12 mouse cellular contexts compared by ENCODE assay signal in genomic region chr15:80175316-80175715, GRCm38 (mm10). TPM values are rescaled to one million over a fixed set of nuclear protein-coding genes. Genes with fewer than 3 reads are reported as not detected.
A peak's percentile ranks its signal among the peaks of the same experiment; 100 is the strongest.
DNase-seq lines count a peak whose midpoint lies in the region; ATAC-seq and TF ChIP-seq lines count a peak whose summit lies in the region.
"Had no signal": no experiment of that assay in that cellular context is flagged by ENCODE, and none has a peak within 500 bp of the region (broad histone marks: within the 10 kb centered on the region; RNA-seq: fewer than 3 reads in every experiment).

No protein-coding gene starts in this region.

- 0 out of 2 replicates have a peak overlapping the region, but pooled peaks have one; percentile 96 for H3K9ac ChIP-seq in forebrain, postnatal 0 days

- TF ChIP-seq CTCF in forebrain, postnatal 0 days (IDR thresholded peaks at IDR 0.05; ENCODE audit: low read depth): no peak

- peak; percentile 73 for DNase-seq in brain, adult 2 months (ENCODE audit: low read depth, low spot score)
- DNase-seq in cerebellum, adult 9-10 months: peak; percentile 84
- DNase-seq in forebrain, postnatal 0 days: no peak
- DNase-seq in midbrain, embryonic 10.5 days (ENCODE audit: low spot score): no peak
- no peak for DNase-seq in embryo, embryonic 9.5 days (ENCODE audit: extremely low spot score)
- no peak for DNase-seq in ovary, postnatal 10 days (ENCODE audit: low spot score)
- no peak for DNase-seq in gastrocnemius, postnatal 36 days
- no peak for DNase-seq in adrenal gland, postnatal 14 days
- DNase-seq: kidney, adult 2 months; lung, postnatal 10 days; thymus, postnatal 14 days had no signal

- H3K9me3 ChIP-seq in forebrain, postnatal 0 days (ENCODE audit: low read length): no peaks in the 10 kb centered on the region
- H3K9me3 ChIP-seq in midbrain, embryonic 10.5 days (replicated peaks): no peaks in the 10 kb centered on the region

- peak overlapping the region; percentile 95 for H3K4me3 ChIP-seq in forebrain, postnatal 0 days (ENCODE audit: low read depth, low read length)
- H3K4me3 ChIP-seq in midbrain, embryonic 10.5 days: peak overlapping the region; percentile 97

- H3K36me3 ChIP-seq in forebrain, postnatal 0 days (ENCODE audit: insufficient read depth): no peaks in the 10 kb centered on the region
- H3K36me3 ChIP-seq in midbrain, embryonic 10.5 days: 0 out of 2 replicates have a peak, but pooled peaks cover under 1% of the 10 kb centered on the region
- H3K36me3 ChIP-seq: G1E had no signal

- H3K27ac ChIP-seq in forebrain, postnatal 0 days (ENCODE audit: low read depth, low read length): no peak overlapping the region
- no peak overlapping the region for H3K27ac ChIP-seq in midbrain, embryonic 10.5 days (replicated peaks)

- intact Hi-C loops in gastrocnemius, postnatal 36 days (cut with DNase I): no loop called here

- H3K4me2 ChIP-seq in forebrain, postnatal 0 days (ENCODE audit: low read depth): peak overlapping the region; percentile 64

- H3K4me1 ChIP-seq in forebrain, postnatal 0 days (ENCODE audit: insufficient read depth): peaks cover 13% of the 10 kb centered on the region
- peaks cover 47% of the 10 kb centered on the region for H3K4me1 ChIP-seq in midbrain, embryonic 10.5 days

- no peaks in the 10 kb centered on the region for H3K27me3 ChIP-seq in forebrain, postnatal 0 days (ENCODE audit: insufficient read depth, low read length)
- H3K27me3 ChIP-seq in midbrain, embryonic 10.5 days (ENCODE audit: low read depth, poor library complexity, severe bottlenecking): peaks cover 26% of the 10 kb centered on the region

- WGBS in forebrain, postnatal 0 days: 77% methylated on average over 9 of the region's 9 CpGs
- WGBS in midbrain, embryonic 10.5 days: 85% methylated on average over 9 of the region's 9 CpGs

- no peak for ATAC-seq in forebrain, postnatal 0 days

RNA-seq across cellular contexts. Expression of gene Mgat3, which starts 1.8 kb away (rescaled TPM):
- total RNA-seq in forebrain, postnatal 0 days (2014; rRNA removed): 62.8 and 65.6 TPM in 2 replicates
- polyA plus RNA-seq in forebrain, postnatal 0 days (2015; fragmentation: Nextera tagmentation; extraction: Ambion mirVana): 7.5 and 9.9 TPM in 2 replicates
- 5.9 and 7.8 TPM in 2 replicates for polyA plus RNA-seq in midbrain, embryonic 10.5 days (2016; fragmentation: Nextera tagmentation; extraction: Ambion mirVana)
- total RNA-seq in gastrocnemius, postnatal 36 days (2021): under 1 TPM; 0.64 to 0.96 TPM
- total RNA-seq in adrenal gland, postnatal 14 days (2021): 6.6 and 7.6 TPM in 2 replicates
- total RNA-seq: G1E had no signal
- polyA plus RNA-seq: G1E had no signal

RNA-seq across cellular contexts. Expression of gene Tab1, which starts 42.4 kb away (rescaled TPM):
- total RNA-seq in forebrain, postnatal 0 days (2014; rRNA removed): 48.8 and 52.1 TPM in 2 replicates
- 21.6 and 25.7 TPM in 2 replicates for polyA plus RNA-seq in forebrain, postnatal 0 days (2015; fragmentation: Nextera tagmentation; extraction: Ambion mirVana)
- 40.0 and 48.9 TPM in 2 replicates for polyA plus RNA-seq in midbrain, embryonic 10.5 days (2016; fragmentation: Nextera tagmentation; extraction: Ambion mirVana)
- total RNA-seq in gastrocnemius, postnatal 36 days (2021): 10 to 100 TPM; 11.9 to 16.4 TPM
- 14.6 and 23.0 TPM in 2 replicates for total RNA-seq in adrenal gland, postnatal 14 days (2021)

RNA-seq across cellular contexts. Expression of gene Mief1, which starts 58.5 kb away (rescaled TPM):
- total RNA-seq in forebrain, postnatal 0 days (2014; rRNA removed): 28.1 and 37.0 TPM in 2 replicates
- 13.5 and 20.0 TPM in 2 replicates for polyA plus RNA-seq in forebrain, postnatal 0 days (2015; fragmentation: Nextera tagmentation; extraction: Ambion mirVana)
- polyA plus RNA-seq in midbrain, embryonic 10.5 days (2016; fragmentation: Nextera tagmentation; extraction: Ambion mirVana): 39.7 and 45.1 TPM in 2 replicates
- 10 to 100 TPM; 19.2 to 25.8 TPM for total RNA-seq in gastrocnemius, postnatal 36 days (2021)
- 42.3 and 48.6 TPM in 2 replicates for total RNA-seq in adrenal gland, postnatal 14 days (2021)

Comparison
In these comparisons a context has a peak if more than half of its experiments do, and no peak if none do; other contexts are left out.
1. DNase-seq: peak in brain, adult 2 months (single experiment) and cerebellum, adult 9-10 months (single experiment); none in forebrain, postnatal 0 days (single experiment), midbrain, embryonic 10.5 days (single experiment), embryo, embryonic 9.5 days (single experiment), ovary, postnatal 10 days (single experiment), gastrocnemius, postnatal 36 days (0 of 2) and adrenal gland, postnatal 14 days (single experiment).